Mouse (Mus musculus) heart, adult 2 months (tissue): ENCODE results near the gene Glrx3. TPM values are rescaled to one million over a fixed set of nuclear protein-coding genes. Genes with fewer than 3 reads are reported as not detected.
A peak's percentile ranks its signal among the peaks of the same experiment; 100 is the strongest.
"Not testable (repeated sequence)": the region's sequence is repeated elsewhere in the genome, so short reads cannot be mapped to it uniquely, and the experiment has no call there.

Experiments used
- DNase-seq, 2 experiments: peaks; one replicate each; pipeline ENCODE4 v3.0.0; 2021
- H3K27ac ChIP-seq: fragments of 200-600 bp; 2 replicates; pipeline ENCODE4 v1.8.1; 2022
- H3K27me3 ChIP-seq: fragments of 200-500 bp; 2 replicates; pipeline ENCODE4 v1.6.1; 2012; ENCODE audit warnings: mild to moderate bottlenecking, low read length, inconsistent platforms, mixed read lengths; ENCODE audit not compliant: control insufficient read depth, insufficient read depth
- H3K36me3 ChIP-seq: fragments of 200-500 bp; 2 replicates; pipeline ENCODE4 v1.6.1; 2012; ENCODE audit warnings: low read length, inconsistent platforms; ENCODE audit not compliant: control insufficient read depth, insufficient read depth
- H3K4me1 ChIP-seq: fragments of 200-500 bp; 2 replicates; pipeline ENCODE4 v1.6.1; 2011; ENCODE audit warnings: low read length; ENCODE audit not compliant: control insufficient read depth, insufficient read depth
- H3K4me3 ChIP-seq: fragments of 200-600 bp; 2 replicates; pipeline ENCODE4 v1.8.1; 2022
- H3K79me2 ChIP-seq: fragments of 200-500 bp; replicated peaks from 2 replicates; pipeline ENCODE4 v1.6.1; 2012; ENCODE audit warnings: mild to moderate bottlenecking, inconsistent platforms, low read length, moderate library complexity, mixed read lengths; ENCODE audit not compliant: control insufficient read depth, insufficient read depth
- H3K9ac ChIP-seq: fragments of 200-500 bp; 2 replicates; pipeline ENCODE4 v1.6.1; 2012; ENCODE audit warnings: low read depth, mild to moderate bottlenecking, control low read depth, inconsistent platforms, low read length, mixed read lengths
- CTCF ChIP-seq: fragments of 200-600 bp; IDR thresholded peaks from 2 replicates; pipeline ENCODE4 v1.8.1; 2022; ENCODE audit warnings: antibody characterized with exemption, mild to moderate bottlenecking, moderate library complexity
- EP300 ChIP-seq: fragments of 200-500 bp; IDR thresholded peaks from 2 replicates; pipeline ENCODE4 v1.6.1; 2011; ENCODE audit warnings: low read depth, low read length, control low read depth; ENCODE audit not compliant: insufficient read depth
- POLR2A ChIP-seq: fragments of 200-500 bp; IDR thresholded peaks from 2 replicates; pipeline ENCODE4 v1.6.1; 2011; ENCODE audit warnings: mild to moderate bottlenecking, low read depth, low read length, control low read depth; ENCODE audit not compliant: insufficient read depth
- WGBS: fragments of 180-500 bp; shearing (Covaris S2); methylation state at CpG from one replicate; pipeline ENCODE4 v1.1.7; 2018; 5-methylcytosine and 5-hydroxymethylcytosine counted together
- intact Hi-C: fragments of 180-260 bp; cut with DNase I; formaldehyde crosslinking; loops from one replicate; pipeline ENCODE4 v1.15.1; 2025
- polyA plus RNA-seq: library from polyadenylated mRNA; depleted of rRNA; stranded (reverse); fragments of >200 nt; gene quantifications from 2 replicates; pipeline ENCODE4 v1.2.3, GENCODE M21; 2012
- total RNA-seq, 2 experiments: library from RNA; stranded (reverse); gene quantifications; 2 replicates each; pipeline ENCODE4 v1.2.3; 2021

Gene Glrx3
- total and polyA plus RNA-seq, 3 experiments: 94.9 to 147 (median 123) TPM

GRCm38 (mm10) chr7:137431769-137432603 lies 5.4 kb upstream of the Glrx3 start:
- Histone ChIP-seq H3K9ac (no peak overlapping the region), H3K27me3 (no peaks in the 10 kb centered on the region)

GRCm38 (mm10) chr7:137436901-137437300 lies 513 bp upstream of the Glrx3 start:
- DNase-seq: no peak
- Histone ChIP-seq H3K27me3 (no peaks in the 10 kb centered on the region), H3K9ac (no peak overlapping the region), H3K27ac (peak overlapping the region; percentile 81), H3K79me2 (0 out of 2 replicates have a peak, but pooled peaks cover 3% of the 10 kb centered on the region), H3K4me1 (peaks cover 8% of the 10 kb centered on the region), H3K36me3 (0 out of 2 replicates have a peak, but pooled peaks cover 2% of the 10 kb centered on the region), H3K4me3 (no peak overlapping the region)
- intact Hi-C loops: loop anchor here (1.0 kb wide), 1 partner anchor 27 kb away; the partner anchor contains the start of gene 9430038I01Rik
- TF ChIP-seq POLR2A: no peak
- TF ChIP-seq CTCF: no peak
- no peak for TF ChIP-seq EP300
- WGBS: 80% methylated on average over 6 of the region's 6 CpGs

More at GRCm38 (mm10) chr7:137431769-137432603, 5.4 kb upstream of the Glrx3 start:
- H3K79me2 ChIP-seq: no peaks in the 10 kb centered on the region
- no peaks in the 10 kb centered on the region for H3K36me3 ChIP-seq
- H3K4me1 ChIP-seq: no peaks in the 10 kb centered on the region
- 67% methylated on average over 13 of the region's 13 CpGs for WGBS
- TF ChIP-seq EP300 (no peak), CTCF (no peak), POLR2A (no peak)
- no peak overlapping the region for H3K4me3 ChIP-seq
- intact Hi-C loops: no loop called here
- no peak for DNase-seq
- no peak overlapping the region for H3K27ac ChIP-seq

GRCm38 (mm10) chr7:137438179-137438550 lies 751 bp downstream of the Glrx3 start:
- H3K4me1 ChIP-seq: peaks cover 11% of the 10 kb centered on the region
- no peaks in the 10 kb centered on the region for H3K27me3 ChIP-seq
- no peak for TF ChIP-seq POLR2A
- no peak for TF ChIP-seq EP300
- no peak for TF ChIP-seq CTCF
- WGBS: 4% methylated on average over 7 of the region's 7 CpGs
- H3K9ac ChIP-seq: peak overlapping the region; percentile 85
- H3K79me2 ChIP-seq: 0 out of 2 replicates have a peak, but pooled peaks cover 3% of the 10 kb centered on the region
- H3K27ac ChIP-seq: peak overlapping the region; percentile 81
- 0 out of 2 replicates have a peak, but pooled peaks cover 2% of the 10 kb centered on the region for H3K36me3 ChIP-seq
- intact Hi-C loops: no loop called here
- H3K4me3 ChIP-seq: peak overlapping the region; percentile 74
- no peak for DNase-seq

- H3K9ac ChIP-seq, H3K27ac ChIP-seq, H3K4me3 ChIP-seq, H3K36me3 ChIP-seq, DNase-seq, H3K79me2 ChIP-seq, H3K27me3 ChIP-seq, intact Hi-C loops: not testable (repeated sequence)
- 79% methylated on average over 7 of the region's 7 CpGs for WGBS
- H3K4me1 ChIP-seq: peaks cover 15% of the 10 kb centered on the region
Measured at GRCm38 (mm10) chr7:137438962-137439361, 1.5 kb downstream of the Glrx3 start.

- Histone ChIP-seq H3K27me3 (no peaks in the 10 kb centered on the region), H3K36me3 (0 out of 2 replicates have a peak, but pooled peaks cover 2% of the 10 kb centered on the region), H3K4me1 (peaks cover 15% of the 10 kb centered on the region), H3K9ac (no peak overlapping the region), H3K27ac (no peak overlapping the region), H3K79me2 (peaks cover 4% of the 10 kb centered on the region; the same call in 1 of the 2 replicates), H3K4me3 (no peak overlapping the region)
- intact Hi-C loops: no loop called here
- TF ChIP-seq CTCF: no peak
- TF ChIP-seq EP300: no peak
- TF ChIP-seq POLR2A: no peak
- 64% methylated on average over 4 of the region's 4 CpGs for WGBS
- DNase-seq: peak; percentile 23 to 35
Measured at GRCm38 (mm10) chr7:137442951-137443350, 5.5 kb downstream of the Glrx3 start.

GRCm38 (mm10) chr7:137445321-137445720 lies 7.9 kb downstream of the Glrx3 start:
- Histone ChIP-seq H3K27me3 (no peaks in the 10 kb centered on the region), H3K27ac (no peak overlapping the region), H3K4me3 (no peak overlapping the region), H3K36me3 (0 out of 2 replicates have a peak, but pooled peaks cover 2% of the 10 kb centered on the region), H3K4me1 (peaks cover 9% of the 10 kb centered on the region), H3K9ac (no peak overlapping the region), H3K79me2 (peaks cover 10% of the 10 kb centered on the region)
- intact Hi-C loops: no loop called here
- 95% methylated on average over 12 of the region's 12 CpGs for WGBS
- TF ChIP-seq CTCF (no peak), EP300 (no peak), POLR2A (no peak)
- DNase-seq: no peak
